Mouse (Mus musculus): ENCODE results near the gene Jhy. TPM values are rescaled to one million over a fixed set of nuclear protein-coding genes. Genes with fewer than 3 reads are reported as not detected.

Jhy gene
- polyA plus RNA-seq (2017; shearing (Covaris generic)) = not detected

DNA sequence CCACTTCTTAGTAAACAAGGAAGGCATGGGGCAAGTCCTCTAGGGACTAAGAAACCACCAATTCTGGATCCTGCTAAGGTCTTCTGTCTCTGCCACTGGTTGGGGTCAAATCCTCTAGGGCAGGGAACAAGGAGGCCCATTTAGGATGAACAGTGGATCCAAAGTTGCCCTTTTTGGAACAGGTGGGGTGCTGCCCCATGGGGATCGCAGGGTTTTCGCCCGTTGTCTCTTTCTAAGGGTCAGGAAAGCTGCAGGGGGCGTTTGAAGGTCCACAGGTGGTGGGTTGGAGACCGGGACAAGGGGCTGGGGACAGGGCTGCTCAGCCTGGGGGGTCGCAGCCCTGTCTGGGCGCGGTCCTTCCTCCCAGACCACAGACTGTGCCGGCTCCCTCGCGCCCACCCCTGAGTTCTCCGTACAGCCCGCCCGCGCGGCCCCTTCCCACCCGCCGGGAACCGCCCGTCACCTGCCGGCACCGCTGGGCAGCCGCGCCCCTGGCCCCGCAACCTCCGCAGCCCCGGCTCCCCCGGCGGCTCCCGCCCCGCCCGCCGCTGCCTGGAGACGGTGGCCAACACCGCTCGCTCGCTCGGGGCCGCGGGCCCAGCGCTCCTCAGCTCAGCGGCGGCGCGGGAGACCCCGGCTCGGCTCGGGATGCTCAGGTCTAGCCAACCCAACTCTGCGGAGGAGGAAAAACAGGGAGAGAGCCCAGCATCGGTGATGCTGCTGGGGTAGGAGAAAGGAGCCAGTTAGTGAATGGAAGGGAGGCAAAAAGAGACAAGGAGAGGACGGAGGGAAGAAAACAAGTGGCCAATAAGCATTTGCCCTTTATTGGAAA, at the start of gene Jhy:
Gene Jhy, minus strand, starts transcription at position 533 of the 832 bp plus-strand sequence.

DNA sequence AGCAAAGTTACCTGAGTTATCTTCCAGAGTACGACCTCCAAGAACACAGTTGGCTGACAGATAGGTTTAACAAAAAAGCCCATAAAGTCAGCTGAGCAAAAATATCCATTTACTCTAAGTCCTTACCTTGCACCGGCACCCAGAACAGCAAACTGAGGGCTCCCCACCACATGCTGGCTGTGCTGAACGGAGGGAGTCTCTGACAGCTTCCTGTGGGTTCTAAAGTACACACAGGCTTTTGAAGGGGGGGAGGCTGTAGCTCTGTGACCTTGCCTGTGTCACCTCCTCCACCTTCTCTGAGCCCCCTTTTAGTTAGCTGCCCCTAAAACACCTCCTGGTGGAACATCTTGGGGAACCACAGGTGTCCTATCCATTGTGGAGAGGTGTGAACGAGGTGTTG, 40.5 kb upstream of the Jhy start, which contains the start of gene Crtam:
Gene Crtam, minus strand, starts transcription at position 214 of the 400 bp plus-strand sequence.

DNA sequence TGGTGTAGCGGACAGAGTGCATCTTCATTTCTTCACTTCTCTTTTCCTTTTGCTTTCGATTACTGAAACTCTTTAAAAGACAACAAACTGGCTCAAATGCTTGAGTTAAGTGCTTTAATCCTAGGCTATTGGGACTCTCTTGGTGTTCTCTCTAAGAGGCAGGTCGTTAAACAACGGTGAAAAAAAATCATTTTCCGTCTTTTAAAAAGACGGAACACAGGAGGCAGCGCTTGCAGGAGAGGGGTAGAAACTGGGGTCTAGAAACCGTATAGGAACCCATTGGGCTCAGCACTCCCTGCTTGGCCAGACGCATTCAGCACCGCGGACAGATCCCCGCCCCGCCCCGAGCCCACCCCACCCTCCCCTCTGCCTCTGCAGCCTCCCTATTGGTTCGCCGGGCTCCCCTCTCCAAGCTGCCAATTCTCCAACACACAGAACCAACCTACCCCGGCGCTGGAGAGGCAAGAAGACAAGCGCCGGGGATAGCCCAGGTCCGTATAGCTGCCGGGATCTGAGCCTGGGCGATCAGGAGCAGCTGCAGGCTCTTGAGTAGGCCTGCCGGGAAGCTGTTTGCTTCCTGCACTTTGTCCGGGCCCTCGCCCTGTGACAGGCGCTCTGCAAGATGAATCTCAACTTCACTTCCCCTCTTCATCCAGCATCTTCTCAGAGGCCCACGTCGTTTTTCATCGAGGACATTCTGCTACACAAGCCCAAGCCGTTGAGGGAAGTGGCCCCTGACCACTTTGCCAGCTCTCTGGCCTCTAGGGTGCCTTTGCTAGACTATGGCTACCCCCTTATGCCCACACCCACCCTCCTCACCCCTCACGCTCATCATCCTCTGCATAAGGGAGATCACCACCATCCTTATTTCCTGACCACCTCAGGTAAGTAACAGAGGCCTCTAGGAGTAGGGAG, 90.1 kb downstream of the Jhy start, which contains the start of gene Bsx:
Gene Bsx, plus strand, starts transcription at position 572 of the 915 bp plus-strand sequence.

Other genes with a start within 250 kb of the Jhy start
- 3,497 TPM for gene Hspa8, start 163.1 kb downstream of the Jhy start, polyA plus RNA-seq (2017; shearing (Covaris generic))
- gene Bsx, start 90.0 kb downstream of the Jhy start, polyA plus RNA-seq (2017; shearing (Covaris generic)) = not detected
- 2.2 TPM for gene Crtam, start 40.5 kb upstream of the Jhy start, polyA plus RNA-seq (2017; shearing (Covaris generic))
- 20.2 TPM for gene Ubash3b, start 197.6 kb upstream of the Jhy start, polyA plus RNA-seq (2017; shearing (Covaris generic))